Mouse (Mus musculus) spleen, adult 2 months (tissue): ENCODE results near the gene Sprr1a.

Experiments used
- CTCF ChIP-seq: fragments of 200-500 bp; IDR thresholded peaks from 2 replicates; pipeline ENCODE4 v1.5.1; 2011; ENCODE audit warnings: mild to moderate bottlenecking, inconsistent platforms; ENCODE audit not compliant: insufficient read depth, insufficient read length, insufficient replicate concordance; ENCODE audit errors: extremely low read depth
- POLR2A ChIP-seq: fragments of 200-500 bp; IDR thresholded peaks from 2 replicates; pipeline ENCODE4 v1.6.1; 2011; ENCODE audit warnings: low read depth, low read length, inconsistent platforms

DNA sequence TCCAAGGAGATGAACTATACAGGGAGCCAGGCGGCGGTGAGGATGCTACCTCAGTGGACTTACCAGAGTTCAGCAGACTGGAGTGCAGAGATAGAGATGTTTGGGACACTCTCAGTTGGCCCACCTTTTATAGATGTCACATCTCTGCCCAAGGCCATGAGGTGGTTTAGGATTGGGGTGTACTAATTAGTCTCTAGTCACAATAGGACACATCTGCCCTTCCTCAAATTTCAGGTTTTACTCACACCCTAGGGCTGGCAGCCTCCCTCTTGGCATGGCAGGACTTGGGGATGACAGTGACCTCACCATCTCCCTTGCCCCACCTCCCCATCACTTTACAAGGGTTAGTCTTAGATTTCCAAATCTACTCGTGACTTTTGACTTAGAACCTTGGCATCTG lies 48.7 kb upstream of the Sprr1a start, which contains the start of gene 2310046K23Rik:
- no peak for TF ChIP-seq CTCF
- TF ChIP-seq POLR2A, result no peak
